Mouse (Mus musculus): Measurements from ENCODE around the gene Urm1. TPM values are rescaled to one million over a fixed set of nuclear protein-coding genes. Genes with fewer than 3 reads are reported as not detected.

Gene Urm1
- polyA plus RNA-seq, 1 experiment from 2014 or later: 17.1 TPM

DNA sequence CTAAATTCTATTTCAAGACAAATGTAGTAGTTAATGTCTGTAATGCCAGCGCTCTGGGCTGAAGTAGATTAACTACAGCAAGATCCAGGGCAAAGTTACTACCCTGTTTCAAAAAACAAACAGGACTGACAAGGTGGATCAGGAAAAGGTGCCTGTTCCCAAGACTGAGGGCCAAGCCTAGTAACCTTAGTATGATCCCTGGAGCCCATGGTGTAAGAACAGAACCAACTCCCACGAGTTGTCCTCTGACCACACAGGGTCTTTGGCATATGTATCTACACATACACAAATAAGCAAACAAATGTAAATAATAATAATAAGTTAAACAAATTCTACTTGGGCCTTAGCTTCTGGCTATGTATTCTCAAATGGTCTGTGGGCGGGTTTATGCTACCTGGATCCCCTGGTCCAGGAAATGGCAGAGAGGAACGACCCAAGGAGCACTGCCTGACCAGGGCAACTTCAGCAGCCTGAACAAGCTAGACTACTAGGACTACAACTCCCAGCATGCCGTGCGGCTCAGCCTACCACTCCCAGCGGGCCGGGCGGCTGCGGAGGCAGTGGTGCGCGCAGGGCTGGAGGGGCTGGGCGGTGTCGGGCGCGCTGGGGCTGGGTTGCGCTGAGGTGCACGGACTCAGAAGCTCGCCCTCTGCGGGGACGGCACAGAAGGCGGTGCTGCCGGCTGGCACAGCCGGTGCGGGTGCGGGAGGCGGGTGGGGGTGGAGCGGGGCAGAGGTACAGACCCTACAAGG is 17.6 kb upstream of the Urm1 start, which contains the start of gene Slc27a4:
Gene Slc27a4 (plus strand): TSS at position 560 of the 752 bp plus-strand sequence.
- Histone ChIP-seq H3K4me2 (peak within 1 kb of the TSS; percentile 95), H3K9me3 (no peaks in the 10 kb centered on the region), H3K27ac (replicated peaks) (peak within 1 kb of the TSS; percentile 69), H3K27me3 (replicated peaks) (peaks cover 16% of the 10 kb centered on the region; the same call in 1 of the 2 replicates), H3K4me3 (peak within 1 kb of the TSS; percentile 83), H3K4me1 (peaks cover 11% of the 10 kb centered on the region), H3K36me3 (peaks cover 34% of the 10 kb centered on the region), H3K9ac (peak within 1 kb of the TSS; percentile 92)
- peak; percentile 96 for ATAC-seq (ENCODE audit: extremely low read depth, insufficient number of reproducible peaks, low FRiP score, low TSS enrichment)
- 5% methylated on average over 26 of the region's 28 CpGs for WGBS

DNA sequence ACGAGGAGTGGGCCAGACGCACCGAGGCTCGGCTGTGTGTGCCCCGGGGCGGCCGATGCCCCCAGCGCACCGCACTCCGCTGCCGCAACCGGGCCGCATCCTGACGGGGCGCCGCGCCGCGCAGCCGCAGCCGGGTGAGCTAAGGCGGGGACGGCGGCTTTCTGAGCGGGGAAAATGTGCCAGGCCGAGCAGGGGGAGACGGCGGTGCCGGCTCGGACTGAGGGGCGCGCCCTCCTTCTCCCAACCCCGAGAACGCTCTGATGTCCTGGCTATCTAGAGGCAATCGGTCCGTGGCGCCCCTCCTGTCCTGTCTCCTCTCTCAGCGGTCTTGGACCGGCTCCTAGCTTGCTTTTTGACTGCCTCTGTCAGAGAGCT is 17.1 kb upstream of the Urm1 start:
- no peaks in the 10 kb centered on the region for H3K9me3 ChIP-seq
- WGBS: under 1% methylated on average over 19 of the region's 39 CpGs
- peak overlapping the region; percentile 95 for H3K4me2 ChIP-seq
- H3K36me3 ChIP-seq: peaks cover 37% of the 10 kb centered on the region
- peak overlapping the region; percentile 83 for H3K4me3 ChIP-seq
- no peak for ATAC-seq (ENCODE audit: extremely low read depth, insufficient number of reproducible peaks, low FRiP score, low TSS enrichment)
- peaks cover 11% of the 10 kb centered on the region for H3K4me1 ChIP-seq
- peak overlapping the region; percentile 92 for H3K9ac ChIP-seq
- H3K27ac ChIP-seq (replicated peaks): peak overlapping the region; percentile 69
- H3K27me3 ChIP-seq (replicated peaks): peaks cover 16% of the 10 kb centered on the region; the same call in 1 of the 2 replicates

DNA sequence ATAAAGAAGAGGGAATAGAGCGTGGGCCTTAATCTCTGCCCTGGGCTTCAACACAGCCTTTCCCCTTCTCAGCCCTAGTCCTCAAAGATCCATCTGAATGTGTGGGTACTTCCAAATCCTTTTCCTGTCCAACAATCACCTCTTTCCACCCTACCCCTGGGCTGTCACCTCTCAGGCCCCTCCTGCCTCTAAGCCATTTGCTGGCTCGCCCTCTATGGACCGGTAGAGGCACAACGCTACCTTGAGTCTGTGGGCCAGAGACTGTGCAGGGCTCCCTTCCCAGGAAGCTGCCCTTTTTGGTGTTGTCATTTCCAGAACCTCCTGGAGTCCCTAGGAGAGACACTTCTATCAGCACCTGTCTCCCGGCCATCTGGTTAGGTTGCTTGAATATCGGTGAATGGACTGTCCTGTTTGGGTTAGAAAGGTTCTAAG is 16.5 kb upstream of the Urm1 start:
- H3K9ac ChIP-seq: peak overlapping the region; percentile 92
- no peak for ATAC-seq (ENCODE audit: extremely low read depth, insufficient number of reproducible peaks, low FRiP score, low TSS enrichment)
- H3K4me2 ChIP-seq: peak overlapping the region; percentile 95
- H3K27me3 ChIP-seq (replicated peaks): peaks cover 16% of the 10 kb centered on the region; the same call in 1 of the 2 replicates
- peak overlapping the region; percentile 83 for H3K4me3 ChIP-seq
- no peaks in the 10 kb centered on the region for H3K9me3 ChIP-seq
- H3K4me1 ChIP-seq: peaks cover 11% of the 10 kb centered on the region
- WGBS: 20% methylated on average over 6 of the region's 6 CpGs
- 0 out of 2 replicates have a peak overlapping the region, but pooled peaks have one; percentile 69 for H3K27ac ChIP-seq (replicated peaks)
- peaks cover 43% of the 10 kb centered on the region for H3K36me3 ChIP-seq

DNA sequence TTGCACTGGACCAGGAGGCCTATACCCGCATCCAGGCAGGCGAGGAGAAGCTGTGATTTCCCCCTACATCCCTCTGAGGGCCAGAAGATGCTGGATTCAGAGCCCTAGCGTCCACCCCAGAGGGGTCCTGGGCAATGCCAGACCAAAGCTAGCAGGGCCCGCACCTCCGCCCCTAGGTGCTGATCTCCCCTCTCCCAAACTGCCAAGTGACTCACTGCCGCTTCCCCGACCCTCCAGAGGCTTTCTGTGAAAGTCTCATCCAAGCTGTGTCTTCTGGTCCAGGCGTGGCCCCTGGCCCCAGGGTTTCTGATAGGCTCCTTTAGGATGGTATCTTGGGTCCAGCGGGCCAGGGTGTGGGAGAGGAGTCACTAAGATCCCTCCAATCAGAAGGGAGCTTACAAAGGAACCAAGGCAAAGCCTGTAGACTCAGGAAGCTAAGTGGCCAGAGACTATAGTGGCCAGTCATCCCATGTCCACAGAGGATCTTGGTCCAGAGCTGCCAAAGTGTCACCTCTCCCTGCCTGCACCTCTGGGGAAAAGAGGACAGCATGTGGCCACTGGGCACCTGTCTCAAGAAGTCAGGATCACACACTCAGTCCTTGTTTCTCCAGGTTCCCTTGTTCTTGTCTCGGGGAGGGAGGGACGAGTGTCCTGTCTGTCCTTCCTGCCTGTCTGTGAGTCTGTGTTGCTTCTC is 4.0 kb upstream of the Urm1 start:
- Histone ChIP-seq H3K4me2 (no peak overlapping the region), H3K9ac (no peak overlapping the region), H3K9me3 (no peaks in the 10 kb centered on the region), H3K27ac (replicated peaks) (no peak overlapping the region), H3K4me1 (peaks cover 16% of the 10 kb centered on the region), H3K27me3 (replicated peaks) (no peaks in the 10 kb centered on the region), H3K4me3 (no peak overlapping the region), H3K36me3 (peaks cover 61% of the 10 kb centered on the region)
- no peak for ATAC-seq (ENCODE audit: extremely low read depth, insufficient number of reproducible peaks, low FRiP score, low TSS enrichment)
- WGBS: 76% methylated on average over 11 of the region's 11 CpGs

DNA sequence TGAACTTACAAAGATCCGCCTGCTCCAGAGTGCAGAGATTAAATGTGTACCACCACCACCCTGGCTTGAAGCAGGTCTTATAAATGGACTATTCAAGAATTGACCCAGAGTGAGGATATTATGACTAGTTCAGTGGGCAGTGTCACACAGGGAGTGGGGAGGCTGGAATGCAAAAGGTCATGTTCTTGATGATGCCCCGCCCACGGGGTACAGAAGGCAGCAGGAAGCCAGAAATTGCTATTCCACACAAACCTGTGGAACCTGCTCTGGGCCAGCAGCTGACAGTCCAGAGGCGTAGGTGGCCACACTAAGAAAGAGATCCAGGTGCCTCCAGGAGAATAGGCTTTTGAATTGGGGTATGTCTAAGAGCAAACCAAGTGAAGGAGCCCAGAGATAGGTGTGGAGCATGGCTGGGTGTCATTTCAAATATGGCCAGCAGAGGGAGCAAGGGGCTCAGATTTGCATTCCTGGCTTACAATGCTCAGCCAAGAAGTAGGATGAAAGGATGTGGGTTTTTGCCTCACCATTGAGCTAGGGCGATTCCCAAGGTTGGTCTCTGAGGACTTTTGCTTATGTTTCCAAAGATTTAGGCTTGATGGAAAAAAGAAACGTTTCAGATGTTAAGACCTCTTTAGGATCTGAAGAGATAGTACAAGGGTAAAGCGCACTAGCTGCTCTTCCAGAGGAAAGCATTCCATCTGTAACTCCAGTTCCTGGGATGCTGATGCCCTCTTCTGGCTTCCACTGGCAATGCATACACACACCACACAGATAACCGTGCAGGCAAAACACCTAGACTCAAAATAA is 2.2 kb upstream of the Urm1 start:
- ATAC-seq (ENCODE audit: extremely low read depth, insufficient number of reproducible peaks, low FRiP score, low TSS enrichment): 0 out of 2 replicates have a peak, but pooled peaks have one; percentile 39
- H3K27me3 ChIP-seq (replicated peaks): no peaks in the 10 kb centered on the region
- H3K27ac ChIP-seq (replicated peaks): peak overlapping the region; percentile 0; the same call in 1 of the 2 replicates
- no peak overlapping the region for H3K9ac ChIP-seq
- no peaks in the 10 kb centered on the region for H3K9me3 ChIP-seq
- H3K4me2 ChIP-seq: peak overlapping the region; percentile 51
- H3K36me3 ChIP-seq: peaks cover 43% of the 10 kb centered on the region
- no peak overlapping the region for H3K4me3 ChIP-seq
- peaks cover 18% of the 10 kb centered on the region for H3K4me1 ChIP-seq
- 35% methylated on average over 8 of the region's 8 CpGs for WGBS

DNA sequence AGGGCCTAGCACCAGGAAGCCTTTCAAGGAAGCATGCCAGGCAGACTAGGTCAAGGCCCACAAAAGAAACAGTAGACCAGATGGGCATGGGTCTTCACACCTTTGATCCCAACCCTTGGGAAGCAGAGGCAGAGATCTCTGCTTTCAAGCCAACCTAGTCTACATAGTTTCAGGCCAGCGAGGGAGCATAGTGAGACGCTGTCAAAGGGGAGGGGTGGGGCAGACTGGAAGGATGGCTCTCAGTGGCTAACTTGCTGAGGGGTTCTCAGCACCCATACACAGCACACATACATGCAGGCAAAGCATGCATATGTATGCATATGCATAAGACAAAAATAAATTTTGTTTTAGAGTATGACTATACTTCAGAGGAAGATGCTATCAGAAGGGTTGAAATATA is 512 bp upstream of the Urm1 start:
- peak overlapping the region; percentile 76 for H3K4me2 ChIP-seq
- no peak overlapping the region; the same call in 1 of the 2 replicates for H3K27ac ChIP-seq (replicated peaks)
- peaks cover 26% of the 10 kb centered on the region for H3K36me3 ChIP-seq
- H3K9ac ChIP-seq: no peak overlapping the region
- H3K27me3 ChIP-seq (replicated peaks): no peaks in the 10 kb centered on the region
- H3K9me3 ChIP-seq: no peaks in the 10 kb centered on the region
- WGBS: 22% methylated on average over 2 of the region's 2 CpGs
- no peak for ATAC-seq (ENCODE audit: extremely low read depth, insufficient number of reproducible peaks, low FRiP score, low TSS enrichment)
- H3K4me1 ChIP-seq: peaks cover 18% of the 10 kb centered on the region
- peak overlapping the region; percentile 54; the same call in 1 of the 2 replicates for H3K4me3 ChIP-seq

DNA sequence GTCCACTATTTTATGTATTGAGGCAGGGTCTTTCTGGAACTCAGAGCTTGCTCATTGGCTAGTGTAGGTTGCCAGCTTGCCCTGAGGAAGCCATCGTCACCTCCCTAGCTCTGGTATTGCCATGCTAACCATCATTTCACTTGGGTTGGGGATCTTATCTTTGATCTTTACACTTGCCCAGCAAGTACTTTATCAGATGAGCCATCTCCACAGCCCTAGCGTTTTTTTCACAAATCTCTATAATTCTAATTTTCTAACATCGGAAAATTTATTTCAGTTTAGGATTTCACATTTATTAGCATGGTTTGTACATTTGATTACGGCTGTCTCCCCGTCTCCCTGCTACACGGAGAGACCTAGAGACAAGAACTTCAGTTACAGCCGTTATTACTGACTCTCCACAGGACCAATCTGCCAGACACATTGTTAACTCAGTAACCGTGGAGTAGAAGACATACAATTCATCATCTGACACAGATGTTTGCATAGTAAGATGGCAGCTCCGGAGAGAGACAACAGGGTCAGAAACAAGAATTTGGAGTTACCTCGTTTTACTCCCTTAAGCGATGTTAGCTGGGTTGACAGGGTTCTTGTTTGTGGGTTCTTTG is 6.5 kb downstream of the Urm1 start:
- H3K27me3 ChIP-seq (replicated peaks): no peaks in the 10 kb centered on the region
- H3K9me3 ChIP-seq: no peaks in the 10 kb centered on the region
- peaks cover 4% of the 10 kb centered on the region; the same call in 1 of the 2 replicates for H3K36me3 ChIP-seq
- H3K27ac ChIP-seq (replicated peaks): peak overlapping the region; percentile 89
- H3K4me3 ChIP-seq: peak overlapping the region; percentile 79
- peak overlapping the region; percentile 86 for H3K9ac ChIP-seq
- ATAC-seq (ENCODE audit: extremely low read depth, insufficient number of reproducible peaks, low FRiP score, low TSS enrichment): no peak
- H3K4me1 ChIP-seq: peaks cover 14% of the 10 kb centered on the region
- WGBS: 13% methylated on average over 11 of the region's 11 CpGs
- H3K4me2 ChIP-seq: peak overlapping the region; percentile 87

DNA sequence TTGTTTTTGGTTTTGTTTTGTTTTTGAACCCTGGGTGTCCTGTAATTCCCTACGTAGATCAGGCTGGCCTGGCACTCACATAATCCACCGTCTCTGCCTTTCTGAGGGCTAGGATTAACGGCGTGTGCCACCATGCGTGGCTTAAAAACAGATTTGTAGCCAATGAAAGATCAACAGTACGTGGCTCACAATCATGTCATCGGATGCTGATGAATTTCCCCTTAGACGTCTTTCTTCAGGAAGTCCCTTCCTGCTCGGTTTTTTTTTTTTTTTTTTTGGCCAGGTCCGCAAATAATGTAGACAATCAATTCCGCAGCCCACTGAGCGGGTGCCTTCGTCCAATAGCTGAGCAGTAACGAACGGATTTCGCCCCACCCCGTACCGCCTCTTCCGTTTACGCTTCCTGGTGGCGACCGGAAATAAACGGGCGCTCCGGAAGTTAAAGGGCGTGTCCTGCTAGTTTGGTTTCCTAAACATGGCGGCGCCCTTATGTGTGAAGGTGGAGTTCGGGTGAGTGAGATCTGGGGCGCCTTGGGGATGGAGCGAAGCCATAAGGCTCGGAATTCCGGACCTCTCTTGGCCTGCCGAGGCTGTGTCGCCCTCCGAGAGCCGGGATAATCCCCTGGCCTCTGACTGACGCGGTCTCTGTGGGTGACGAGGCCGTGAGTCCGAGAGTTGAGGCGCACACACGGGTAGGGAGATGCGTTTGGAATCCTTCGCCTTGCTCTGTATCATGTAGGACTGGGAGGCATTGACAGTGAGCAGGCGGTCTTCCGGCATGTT is 7.2 kb downstream of the Urm1 start:
- under 1% methylated on average over 48 of the region's 48 CpGs for WGBS

DNA sequence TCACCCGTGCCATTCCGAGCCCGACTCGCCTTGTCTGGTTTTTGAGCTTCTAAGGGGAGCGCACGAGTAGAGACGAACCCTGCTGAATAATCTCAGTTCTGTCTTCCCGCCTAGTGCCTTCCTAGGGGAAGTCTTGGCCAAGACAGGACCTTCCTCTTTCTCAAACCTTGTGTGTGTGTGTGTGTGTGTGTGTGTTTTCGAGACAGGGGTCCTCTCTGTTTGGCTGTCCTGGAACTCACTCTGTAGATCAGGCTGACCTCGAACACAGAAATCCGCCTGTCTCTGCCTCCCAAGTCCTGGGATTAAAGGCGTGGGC is 7.8 kb downstream of the Urm1 start:
- 4% methylated on average over 12 of the region's 12 CpGs for WGBS
- peak overlapping the region; percentile 87 for H3K4me2 ChIP-seq
- no peak for ATAC-seq (ENCODE audit: extremely low read depth, insufficient number of reproducible peaks, low FRiP score, low TSS enrichment)
- no peaks in the 10 kb centered on the region for H3K9me3 ChIP-seq
- H3K36me3 ChIP-seq: peaks cover 7% of the 10 kb centered on the region
- peak overlapping the region; percentile 90 for H3K9ac ChIP-seq
- H3K27ac ChIP-seq (replicated peaks): peak overlapping the region; percentile 80
- H3K27me3 ChIP-seq (replicated peaks): no peaks in the 10 kb centered on the region
- H3K4me1 ChIP-seq: peaks cover 14% of the 10 kb centered on the region
- H3K4me3 ChIP-seq: peak overlapping the region; percentile 79

More for the DNA sequence above, 7.2 kb downstream of the Urm1 start:
- ATAC-seq (ENCODE audit: extremely low read depth, insufficient number of reproducible peaks, low FRiP score, low TSS enrichment): peak; percentile 88
- Histone ChIP-seq H3K27ac (replicated peaks) (peak overlapping the region; percentile 89), H3K36me3 (peaks cover 4% of the 10 kb centered on the region; the same call in 1 of the 2 replicates), H3K27me3 (replicated peaks) (no peaks in the 10 kb centered on the region), H3K4me1 (peaks cover 14% of the 10 kb centered on the region), H3K4me2 (peak overlapping the region; percentile 87), H3K4me3 (peak overlapping the region; percentile 79), H3K9me3 (no peaks in the 10 kb centered on the region), H3K9ac (peak overlapping the region; percentile 90)

DNA sequence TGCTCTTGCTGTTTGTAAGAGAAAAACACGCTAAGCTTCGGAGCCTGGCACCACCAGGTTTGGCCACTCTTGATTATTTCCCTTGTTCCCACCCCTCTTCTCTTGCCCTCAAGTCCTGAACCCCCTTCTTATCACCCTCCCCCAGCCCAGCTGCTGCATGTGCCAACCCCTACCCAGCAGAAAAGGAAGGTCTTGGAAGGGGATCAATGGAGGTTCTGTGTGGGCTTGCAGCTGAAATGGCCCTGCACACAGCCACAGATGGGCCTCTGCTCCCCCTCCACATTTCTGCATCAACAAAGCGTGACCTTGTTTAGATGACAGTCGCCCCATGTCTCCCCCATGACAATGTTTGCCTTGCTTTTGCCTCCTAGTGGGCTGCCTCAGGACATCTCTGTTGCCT is 11.2 kb downstream of the Urm1 start:
- Histone ChIP-seq H3K4me3 (no peak overlapping the region), H3K9me3 (no peaks in the 10 kb centered on the region), H3K9ac (no peak overlapping the region), H3K27me3 (replicated peaks) (no peaks in the 10 kb centered on the region), H3K27ac (replicated peaks) (no peak overlapping the region), H3K4me1 (peaks cover 12% of the 10 kb centered on the region), H3K36me3 (peaks cover 39% of the 10 kb centered on the region), H3K4me2 (no peak overlapping the region)
- ATAC-seq (ENCODE audit: extremely low read depth, insufficient number of reproducible peaks, low FRiP score, low TSS enrichment): no peak
- WGBS: 84% methylated on average over 4 of the region's 4 CpGs

All from heart, embryonic 13.5 days (tissue).